Mouse (Mus musculus) heart, adult 2 months (tissue): Measurements from ENCODE around the gene Map1lc3b. TPM values are rescaled to one million over a fixed set of nuclear protein-coding genes. Genes with fewer than 3 reads are reported as not detected.

Experiments
- DNase-seq, 2 experiments: peaks; one replicate each; pipeline ENCODE4 v3.0.0; 2021
- H3K27ac ChIP-seq: fragments of 200-600 bp; 2 replicates; pipeline ENCODE4 v1.8.1; 2022
- H3K27me3 ChIP-seq: fragments of 200-500 bp; 2 replicates; pipeline ENCODE4 v1.6.1; 2012; ENCODE audit warnings: mild to moderate bottlenecking, low read length, inconsistent platforms, mixed read lengths; ENCODE audit not compliant: control insufficient read depth, insufficient read depth
- H3K36me3 ChIP-seq: fragments of 200-500 bp; 2 replicates; pipeline ENCODE4 v1.6.1; 2012; ENCODE audit warnings: low read length, inconsistent platforms; ENCODE audit not compliant: control insufficient read depth, insufficient read depth
- H3K4me1 ChIP-seq: fragments of 200-500 bp; 2 replicates; pipeline ENCODE4 v1.6.1; 2011; ENCODE audit warnings: low read length; ENCODE audit not compliant: control insufficient read depth, insufficient read depth
- H3K4me3 ChIP-seq: fragments of 200-600 bp; 2 replicates; pipeline ENCODE4 v1.8.1; 2022
- H3K79me2 ChIP-seq: fragments of 200-500 bp; replicated peaks from 2 replicates; pipeline ENCODE4 v1.6.1; 2012; ENCODE audit warnings: mild to moderate bottlenecking, inconsistent platforms, low read length, moderate library complexity, mixed read lengths; ENCODE audit not compliant: control insufficient read depth, insufficient read depth
- H3K9ac ChIP-seq: fragments of 200-500 bp; 2 replicates; pipeline ENCODE4 v1.6.1; 2012; ENCODE audit warnings: low read depth, mild to moderate bottlenecking, control low read depth, inconsistent platforms, low read length, mixed read lengths
- CTCF ChIP-seq: fragments of 200-600 bp; IDR thresholded peaks from 2 replicates; pipeline ENCODE4 v1.8.1; 2022; ENCODE audit warnings: antibody characterized with exemption, mild to moderate bottlenecking, moderate library complexity
- EP300 ChIP-seq: fragments of 200-500 bp; IDR thresholded peaks from 2 replicates; pipeline ENCODE4 v1.6.1; 2011; ENCODE audit warnings: low read depth, low read length, control low read depth; ENCODE audit not compliant: insufficient read depth
- POLR2A ChIP-seq: fragments of 200-500 bp; IDR thresholded peaks from 2 replicates; pipeline ENCODE4 v1.6.1; 2011; ENCODE audit warnings: mild to moderate bottlenecking, low read depth, low read length, control low read depth; ENCODE audit not compliant: insufficient read depth
- WGBS: fragments of 180-500 bp; shearing (Covaris S2); methylation state at CpG from one replicate; pipeline ENCODE4 v1.1.7; 2018; 5-methylcytosine and 5-hydroxymethylcytosine counted together
- intact Hi-C: fragments of 180-260 bp; cut with DNase I; formaldehyde crosslinking; loops from one replicate; pipeline ENCODE4 v1.15.1; 2025
- polyA plus RNA-seq: library from polyadenylated mRNA; depleted of rRNA; stranded (reverse); fragments of >200 nt; gene quantifications from 2 replicates; pipeline ENCODE4 v1.2.3, GENCODE M21; 2012
- total RNA-seq, 2 experiments: library from RNA; stranded (reverse); gene quantifications; 2 replicates each; pipeline ENCODE4 v1.2.3; 2021

Gene Map1lc3b
- total and polyA plus RNA-seq, 3 experiments: 129 to 277 (median 235) TPM

DNA sequence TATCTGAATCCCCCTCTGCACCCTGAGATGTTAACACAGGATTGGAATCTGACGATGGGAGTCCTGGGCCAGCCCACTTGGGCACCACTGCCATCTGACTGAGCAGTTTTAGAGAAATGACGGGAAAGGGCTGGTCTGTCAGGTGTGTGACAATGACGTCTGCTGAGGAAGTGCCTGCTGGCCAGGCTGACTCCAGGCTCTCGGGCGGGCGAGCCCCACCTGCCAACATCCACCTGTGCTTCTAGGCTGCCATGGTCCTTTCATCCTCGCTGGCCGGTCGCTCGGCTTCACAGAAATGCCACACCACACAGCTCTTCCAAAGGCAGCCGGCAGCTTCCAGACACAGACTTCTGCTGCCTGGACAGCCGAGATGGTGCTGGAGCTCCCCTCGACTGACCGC is 9.7 kb downstream of the Map1lc3b start:
- H3K9ac ChIP-seq: no peak overlapping the region
- WGBS: 88% methylated on average over 14 of the region's 14 CpGs
- no peaks in the 10 kb centered on the region; the same call in 1 of the 2 replicates for H3K36me3 ChIP-seq
- DNase-seq: no peak
- H3K27me3 ChIP-seq: no peaks in the 10 kb centered on the region
- intact Hi-C loops: loop anchor here (2.0 to 5.0 kb wide), 3 partner anchors 37 to 72 kb away; no protein-coding TSS in a partner anchor
- no peak overlapping the region for H3K27ac ChIP-seq
- H3K4me1 ChIP-seq: no peaks in the 10 kb centered on the region; the same call in 1 of the 2 replicates
- H3K4me3 ChIP-seq: no peak overlapping the region
- TF ChIP-seq POLR2A: no peak
- TF ChIP-seq CTCF: no peak
- no peak for TF ChIP-seq EP300
- H3K79me2 ChIP-seq: no peaks in the 10 kb centered on the region

GRCm38 (mm10) chr8:121602411-121602810 is 12.2 kb downstream of the Map1lc3b start:
- Histone ChIP-seq H3K9ac (no peak overlapping the region), H3K27me3 (no peaks in the 10 kb centered on the region), H3K36me3 (no peaks in the 10 kb centered on the region), H3K4me1 (no peaks in the 10 kb centered on the region; the same call in 1 of the 2 replicates), H3K79me2 (no peaks in the 10 kb centered on the region), H3K4me3 (no peak overlapping the region), H3K27ac (no peak overlapping the region)
- 95% methylated on average over 12 of the region's 12 CpGs for WGBS
- DNase-seq: peak in 1 of 2 experiments; percentile 23
- no peak for TF ChIP-seq POLR2A
- TF ChIP-seq EP300: no peak
- no peak for TF ChIP-seq CTCF
- intact Hi-C loops: loop anchor here (2.0 to 5.0 kb wide), 3 partner anchors 20 to 70 kb away; no protein-coding TSS in a partner anchor

DNA sequence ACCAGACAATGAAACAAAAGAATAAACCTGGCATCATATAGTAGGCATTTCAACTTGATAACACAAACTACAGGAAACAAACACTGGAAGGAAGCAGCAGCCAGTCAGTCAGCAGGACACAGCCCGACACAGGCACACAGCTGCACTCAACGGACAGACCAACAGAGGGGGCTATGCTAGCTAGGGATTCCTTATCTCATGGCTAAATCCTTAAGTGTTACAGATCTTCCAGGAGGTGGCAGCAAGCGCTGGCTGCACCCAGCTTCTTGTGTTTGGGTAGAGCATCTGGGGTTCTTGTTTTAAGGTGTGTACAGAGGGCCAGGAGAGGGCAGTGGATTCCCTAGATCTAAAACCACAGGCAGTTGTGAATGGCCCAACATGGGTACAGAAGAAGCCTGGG is 12.7 kb downstream of the Map1lc3b start:
- no peaks in the 10 kb centered on the region; the same call in 1 of the 2 replicates for H3K4me1 ChIP-seq
- DNase-seq: peak; percentile 73 to 74
- H3K79me2 ChIP-seq: no peaks in the 10 kb centered on the region
- H3K4me3 ChIP-seq: no peak overlapping the region
- 14% methylated on average over 3 of the region's 3 CpGs for WGBS
- no peaks in the 10 kb centered on the region for H3K27me3 ChIP-seq
- no peak overlapping the region for H3K27ac ChIP-seq
- no peaks in the 10 kb centered on the region for H3K36me3 ChIP-seq
- H3K9ac ChIP-seq: no peak overlapping the region
- intact Hi-C loops: loop anchor here (1.0 to 5.0 kb wide), 4 partner anchors 20 to 82 kb away; no protein-coding TSS in a partner anchor
- TF ChIP-seq EP300: peak; percentile 91
- 0 out of 2 replicates have a peak, but pooled peaks have one; percentile 26 for TF ChIP-seq POLR2A
- peak; percentile 91 for TF ChIP-seq CTCF

DNA sequence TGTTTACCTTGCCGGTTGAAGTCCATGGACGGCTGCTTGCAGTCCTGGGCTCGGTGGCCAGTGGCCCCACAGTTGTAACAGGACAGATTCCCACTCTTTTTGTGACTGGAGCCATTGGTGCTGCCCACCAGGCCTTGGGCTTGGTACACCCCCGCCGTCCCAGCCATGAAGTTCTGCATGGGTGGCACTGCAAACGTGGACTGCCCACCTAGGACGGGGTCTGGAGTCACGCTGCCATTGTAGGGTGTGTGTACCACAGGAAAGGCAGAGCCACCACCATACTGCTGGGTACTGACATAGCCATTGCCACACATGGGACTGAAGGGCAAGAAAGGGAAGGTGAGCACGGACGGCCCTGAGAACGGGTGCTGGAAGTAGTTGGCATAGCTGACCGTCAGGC is 13.6 kb downstream of the Map1lc3b start:
- Histone ChIP-seq H3K27ac (no peak overlapping the region), H3K4me1 (no peaks in the 10 kb centered on the region; the same call in 1 of the 2 replicates), H3K36me3 (no peaks in the 10 kb centered on the region), H3K9ac (no peak overlapping the region), H3K27me3 (no peaks in the 10 kb centered on the region), H3K79me2 (no peaks in the 10 kb centered on the region), H3K4me3 (no peak overlapping the region)
- WGBS: 90% methylated on average over 12 of the region's 12 CpGs
- no peak for TF ChIP-seq EP300
- TF ChIP-seq CTCF: no peak
- TF ChIP-seq POLR2A: no peak
- intact Hi-C loops: loop anchor here (1.0 to 5.0 kb wide), 4 partner anchors 19 to 82 kb away; no protein-coding TSS in a partner anchor
- no peak for DNase-seq

DNA sequence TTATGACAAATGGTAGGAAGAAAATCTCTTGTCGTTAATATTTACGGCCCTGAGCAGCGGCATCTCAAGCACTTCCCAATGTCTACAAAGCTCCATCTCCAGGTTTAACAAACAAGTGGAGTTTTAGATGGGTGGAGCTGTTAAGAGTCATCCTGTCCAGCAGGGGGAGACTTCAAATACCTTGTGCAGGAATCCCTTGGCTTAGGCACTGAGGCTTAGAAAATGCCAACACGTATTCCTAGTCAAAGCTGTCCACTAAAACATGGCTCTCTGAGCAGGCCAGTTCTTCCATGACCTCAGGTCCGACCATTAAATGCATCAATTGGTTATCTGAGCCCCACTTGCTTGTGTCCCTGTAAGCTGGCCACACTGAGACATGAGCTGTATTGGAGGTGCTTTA is 17.5 kb downstream of the Map1lc3b start:
- Histone ChIP-seq H3K36me3 (no peaks in the 10 kb centered on the region), H3K9ac (no peak overlapping the region), H3K27me3 (no peaks in the 10 kb centered on the region), H3K4me1 (peaks cover 1% of the 10 kb centered on the region; the same call in 1 of the 2 replicates), H3K4me3 (no peak overlapping the region), H3K79me2 (no peaks in the 10 kb centered on the region; the same call in 1 of the 2 replicates), H3K27ac (no peak overlapping the region)
- WGBS: 81% methylated on average over 5 of the region's 5 CpGs
- no peak for DNase-seq
- no peak for TF ChIP-seq EP300
- peak; percentile 76 for TF ChIP-seq CTCF
- intact Hi-C loops: no loop called here

- Histone ChIP-seq H3K4me1 (peaks cover 9% of the 10 kb centered on the region), H3K79me2 (peaks cover 4% of the 10 kb centered on the region; the same call in 1 of the 2 replicates), H3K27ac (no peak overlapping the region), H3K27me3 (no peaks in the 10 kb centered on the region), H3K36me3 (no peaks in the 10 kb centered on the region), H3K9ac (no peak overlapping the region), H3K4me3 (no peak overlapping the region)
- TF ChIP-seq EP300 (no peak), CTCF (no peak), POLR2A (no peak)
- intact Hi-C loops: no loop called here
- no peak for DNase-seq
- 76% methylated on average over 15 of the region's 15 CpGs for WGBS
These were observed 19.1 kb downstream of the Map1lc3b start for GRCm38 (mm10) chr8:121609251-121609650.
